Mouse (Mus musculus) CH12.LX (cell line): ENCODE measurements at regions not wholly inside any gene's neighbourhood (a gene's known extent, or its start where the extent isn't known, plus 50 kb on each side); places are given as distances from the start of the nearest gene placed in this dataset.
A peak's percentile ranks its signal among the peaks of the same experiment; 100 is the strongest.

Source experiments
- DNase-seq: peaks from one replicate; pipeline ENCODE4 v3.0.0-alpha.2; 2013; ENCODE audit errors: extremely low read depth
- H3K27ac ChIP-seq: 2 replicates; pipeline ENCODE4 v1.5.1; 2012; ENCODE audit warnings: low read depth, mild to moderate bottlenecking, control low read depth, moderate library complexity; ENCODE audit not compliant: insufficient read depth
- H3K27me3 ChIP-seq: replicated peaks from 2 replicates; pipeline ENCODE3; 2012; ENCODE audit warnings: inconsistent platforms
- H3K36me3 ChIP-seq, 2 experiments: replicated peaks in 1 of 2; 2 replicates each; pipeline versions ENCODE3 to v1.6.1; 2012; ENCODE audit warnings: inconsistent platforms in 1 of 2, low read length in 1 of 2, mild to moderate bottlenecking in 1 of 2, mixed read lengths in 1 of 2, moderate library complexity in 1 of 2; ENCODE audit not compliant: control insufficient read depth in 1 of 2, insufficient read depth in 1 of 2
- H3K4me1 ChIP-seq, 2 experiments: 2 replicates each; pipeline ENCODE4 v1.6.1; 2012; ENCODE audit warnings: inconsistent platforms in 1 of 2, moderate library complexity in 1 of 2; ENCODE audit not compliant: insufficient read depth in 2 of 2, control insufficient read depth in 1 of 2
- H3K4me2 ChIP-seq: 2 replicates; pipeline ENCODE4 v1.6.1; 2012; ENCODE audit warnings: low read depth, mild to moderate bottlenecking, control low read depth; ENCODE audit not compliant: poor library complexity, insufficient read depth, severe bottlenecking
- H3K4me3 ChIP-seq, 3 experiments: fragments of 150-350 bp in 1 of 3; sonication (generic) in 1 of 3; replicated peaks in 1 of 3; 2 replicates each; pipeline versions ENCODE3 to v1.5.1; 2011 to 2012; ENCODE audit warnings: low read depth in 2 of 3, low read length in 2 of 3, mild to moderate bottlenecking in 2 of 3, moderate library complexity in 2 of 3, control low read depth in 1 of 3, improper control_type of control experiment in 1 of 3, inconsistent platforms in 1 of 3, mixed read lengths in 1 of 3; ENCODE audit not compliant: poor library complexity in 1 of 3
- H3K79me2 ChIP-seq: replicated peaks from 2 replicates; pipeline ENCODE4 v1.6.1; 2012; ENCODE audit warnings: mild to moderate bottlenecking, moderate library complexity; ENCODE audit not compliant: control insufficient read depth, poor library complexity, insufficient read depth, severe bottlenecking; ENCODE audit errors: extremely low read depth
- H3K9ac ChIP-seq: 2 replicates; pipeline ENCODE4 v1.6.1; 2012; ENCODE audit warnings: low read depth, mild to moderate bottlenecking, control low read depth, moderate library complexity; ENCODE audit not compliant: insufficient read depth
- H3K9me3 ChIP-seq: replicated peaks from 2 replicates; pipeline ENCODE3; 2012; ENCODE audit warnings: low read length, inconsistent platforms, mixed read lengths
- CHD1 ChIP-seq: IDR thresholded peaks from 2 replicates; pipeline ENCODE4 v1.6.1; 2012; ENCODE audit warnings: low read depth, low read length, improper control_type of control experiment, inconsistent platforms
- CTCF ChIP-seq, 2 experiments: IDR thresholded peaks in 1 of 2; conservative IDR thresholded peaks in 1 of 2; 2 replicates each; pipeline ENCODE4 v1.5.1; 2011 to 2012; ENCODE audit warnings: low read depth in 2 of 2, low read length in 2 of 2, improper control_type of control experiment in 1 of 2, inconsistent platforms in 1 of 2, mild to moderate bottlenecking in 1 of 2, moderate library complexity in 1 of 2
- ETS1 ChIP-seq: conservative IDR thresholded peaks from 2 replicates; pipeline ENCODE4 v1.6.1; 2012; ENCODE audit warnings: low read depth, mild to moderate bottlenecking, inconsistent platforms, low read length, improper control_type of control experiment, moderate library complexity
- HCFC1 ChIP-seq: IDR thresholded peaks from 2 replicates; pipeline ENCODE4 v1.6.1; 2012; ENCODE audit warnings: low read depth, mild to moderate bottlenecking, inconsistent platforms, low read length, improper control_type of control experiment
- MAX ChIP-seq: IDR thresholded peaks from 2 replicates; pipeline ENCODE4 v1.6.1; 2011; ENCODE audit warnings: low read length, improper control_type of control experiment
- MAZ ChIP-seq: IDR thresholded peaks from 2 replicates; pipeline ENCODE4 v1.6.1; 2012; ENCODE audit warnings: low read depth, mild to moderate bottlenecking, inconsistent platforms, low read length, improper control_type of control experiment, moderate library complexity
- MXI1 ChIP-seq: IDR thresholded peaks from 2 replicates; pipeline ENCODE4 v1.6.1; 2011; ENCODE audit warnings: mild to moderate bottlenecking, low read depth, low read length, improper control_type of control experiment
- POLR2A ChIP-seq: IDR thresholded peaks from 2 replicates; pipeline ENCODE4 v1.6.1; 2011; ENCODE audit warnings: low read depth, mild to moderate bottlenecking, improper control_type of control experiment, low read length
- POLR2AphosphoS2 ChIP-seq: IDR thresholded peaks from 2 replicates; pipeline ENCODE4 v1.6.1; 2011; ENCODE audit warnings: low read depth, low read length, improper control_type of control experiment
- RAD21 ChIP-seq: IDR thresholded peaks from 2 replicates; pipeline ENCODE4 v1.6.1; 2011; ENCODE audit warnings: low read depth, mild to moderate bottlenecking, low read length, improper control_type of control experiment, moderate library complexity
- RCOR1 ChIP-seq: conservative IDR thresholded peaks from 2 replicates; pipeline ENCODE4 v1.6.1; 2012; ENCODE audit warnings: low read depth, mild to moderate bottlenecking, inconsistent platforms, low read length, improper control_type of control experiment
- SMC3 ChIP-seq: IDR thresholded peaks from 2 replicates; pipeline ENCODE4 v1.6.1; 2011; ENCODE audit warnings: low read depth, low read length, improper control_type of control experiment
- TCF12 ChIP-seq: IDR thresholded peaks from 2 replicates; pipeline ENCODE4 v1.6.1; 2014; ENCODE audit warnings: low read depth, mild to moderate bottlenecking, inconsistent platforms, low read length, improper control_type of control experiment
- ZKSCAN1 ChIP-seq: IDR thresholded peaks from 2 replicates; pipeline ENCODE4 v1.6.1; 2012; ENCODE audit warnings: low read depth, inconsistent platforms, low read length, improper control_type of control experiment, borderline replicate concordance
- ZNF384 ChIP-seq: IDR thresholded peaks from 2 replicates; pipeline ENCODE4 v1.6.1; 2012; ENCODE audit warnings: low read depth, low read length, improper control_type of control experiment, inconsistent platforms
- dilution Hi-C: fragments of 300-500 bp; cut with MboI; formaldehyde crosslinking; loops from 2 replicates; pipeline ENCODE4 v1.14.3; 2020; ENCODE audit warnings: low sequenced_read_pairs; ENCODE audit not compliant: extremely low pct_unique_long_range_greater_than_20kb, extremely low pct_ligation_motif_present
- in situ Hi-C: fragments of 300-500 bp; cut with MboI; formaldehyde crosslinking; loops from 3 replicates; pipeline ENCODE4 v1.14.3; 2019; ENCODE audit warnings: low sequenced_read_pairs, low pct_ligation_motif_present, low pct_unique_long_range_greater_than_20kb, mixed read lengths

DNA sequence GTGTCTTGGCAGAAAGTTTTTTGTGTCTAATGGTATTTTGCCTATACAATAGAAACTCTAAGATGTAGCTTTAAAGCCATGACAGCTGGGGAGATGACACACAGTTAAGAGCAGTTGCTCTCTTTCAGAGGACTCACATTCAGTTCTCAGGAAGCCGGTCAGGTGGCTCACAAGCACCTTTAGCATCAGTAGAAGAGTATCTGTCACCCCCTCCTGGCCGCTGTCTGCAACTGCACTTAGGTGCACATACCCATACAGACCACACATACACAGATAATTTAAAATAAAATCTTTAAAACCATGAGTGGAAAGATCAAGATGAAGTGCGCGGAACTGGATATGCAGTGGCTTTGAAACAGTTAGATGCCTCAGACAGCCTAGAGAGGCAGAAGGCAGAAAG lies 178.3 kb upstream of the Chrm3 start:
- in situ Hi-C loops, result no loop called here
- Histone ChIP-seq H3K4me3 (no peak overlapping the region), H3K4me2 (no peak overlapping the region), H3K79me2 (no peaks in the 10 kb centered on the region), H3K27me3 (no peaks in the 10 kb centered on the region), H3K36me3 (no peaks in the 10 kb centered on the region), H3K9ac (no peak overlapping the region), H3K27ac (no peak overlapping the region), H3K9me3 (no peaks in the 10 kb centered on the region), H3K4me1 (peaks cover 0 to 9% of the 10 kb centered on the region in 2 experiments; a peak in 2 of 4 replicates)
- TF ChIP-seq ETS1 (no peak), MXI1 (no peak), SMC3 (peak; percentile 12; the same call in 1 of the 2 replicates), CTCF (conservative IDR thresholded peaks at IDR 0.05 in 1 of 2, IDR thresholded peaks at IDR 0.05 in 1 of 2; ENCODE audit: low read depth in 2 of 2, low read length in 2 of 2) (peak in 1 of 2 experiments; percentile 42; a peak in 2 of 4 replicates), ZNF384 (no peak), RAD21 (peak; percentile 39), HCFC1 (no peak), MAX (no peak)
- dilution Hi-C loops, result no loop called here
- DNase-seq, result peak; percentile 28

DNA sequence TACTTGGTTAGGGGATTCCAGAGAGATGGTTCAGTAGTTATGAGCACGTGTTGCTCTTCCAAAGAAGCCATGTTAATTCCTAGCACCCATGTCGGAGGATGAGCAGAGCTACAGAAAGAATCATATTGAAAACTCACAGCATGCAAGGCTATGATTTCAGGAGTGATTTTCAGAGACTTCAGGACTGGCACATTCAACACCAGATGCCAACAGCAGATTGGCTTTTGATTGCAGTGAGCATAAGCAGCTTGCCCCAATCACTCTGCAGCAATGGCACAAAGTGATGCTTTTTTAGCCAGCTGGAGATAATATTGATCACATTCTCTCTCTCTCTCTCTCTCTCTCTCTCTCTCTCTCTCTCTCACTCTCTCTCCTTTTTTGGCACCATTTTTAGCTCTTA lies 166.6 kb upstream of the Chrm3 start:
- in situ Hi-C loops, result no loop called here
- Histone ChIP-seq H3K27me3 (no peaks in the 10 kb centered on the region), H3K27ac (no peak overlapping the region), H3K4me1 (no peaks in the 10 kb centered on the region), H3K4me2 (no peak overlapping the region), H3K36me3 (no peaks in the 10 kb centered on the region), H3K79me2 (no peaks in the 10 kb centered on the region), H3K9ac (no peak overlapping the region)
- DNase-seq, result no peak
- dilution Hi-C loops, result no loop called here
- TF ChIP-seq POLR2AphosphoS2 (no peak), RCOR1 (no peak)
- TF ChIP-seq, all 38 proteins: peak for 0
- Histone ChIP-seq H3K9me3 (no peaks in the 10 kb centered on the region), H3K4me3 (no peak overlapping the region)

DNA sequence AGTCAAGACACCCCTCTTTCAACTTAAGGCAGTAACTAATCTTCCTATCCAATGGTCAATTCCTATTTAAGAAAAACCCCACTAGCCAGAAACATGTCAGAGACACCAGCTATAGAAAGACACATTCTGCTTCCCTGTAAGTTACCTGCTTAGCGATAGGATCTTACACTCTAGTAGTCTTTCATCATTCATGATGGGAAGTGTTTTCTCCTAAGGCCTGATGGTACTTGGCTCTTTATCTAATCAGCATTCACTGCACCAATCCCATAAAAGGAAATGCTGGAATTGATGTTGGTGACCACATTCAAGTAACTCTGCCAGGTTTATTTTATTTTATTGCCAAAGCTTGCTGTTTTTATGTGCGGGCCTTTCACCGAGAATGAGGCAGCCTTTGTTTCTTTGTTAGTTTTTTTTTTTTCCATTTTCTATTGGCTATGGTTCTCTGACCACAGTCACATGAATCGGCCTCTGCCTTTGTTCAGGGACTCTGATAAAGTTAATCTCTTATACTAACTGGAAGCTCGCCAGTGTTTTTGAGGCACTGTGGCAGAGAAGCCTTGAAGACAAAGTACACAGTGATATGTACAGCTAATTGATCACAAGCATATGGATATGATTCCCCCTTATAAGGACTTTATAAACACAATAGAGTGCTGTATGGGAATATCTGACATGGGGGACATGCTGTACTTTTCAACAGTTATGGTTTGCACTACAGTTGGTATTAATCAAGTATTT lies 166.0 kb upstream of the Chrm3 start:
- in situ Hi-C loops, result no loop called here
- DNase-seq, result no peak
- no peak for TF ChIP-seq POLR2A
- no peak for TF ChIP-seq RAD21
- TF ChIP-seq MXI1, result no peak
- no peak for TF ChIP-seq ZKSCAN1
- TF ChIP-seq MAZ, result no peak
- TF ChIP-seq SMC3, result no peak
- TF ChIP-seq CHD1, result no peak
- no peak for TF ChIP-seq TCF12

More for the DNA sequence above, 166.0 kb upstream of the Chrm3 start:
- Histone ChIP-seq H3K27me3 (no peaks in the 10 kb centered on the region), H3K4me3 (no peak overlapping the region), H3K4me2 (no peak overlapping the region), H3K36me3 (no peaks in the 10 kb centered on the region), H3K79me2 (no peaks in the 10 kb centered on the region), H3K27ac (no peak overlapping the region), H3K9me3 (no peaks in the 10 kb centered on the region), H3K9ac (no peak overlapping the region), H3K4me1 (no peaks in the 10 kb centered on the region)
- dilution Hi-C loops, result no loop called here
